Mouse (Mus musculus): Measurements from ENCODE around the gene Pabpc5. TPM values are rescaled to one million over a fixed set of nuclear protein-coding genes. Genes with fewer than 3 reads are reported as not detected.

Gene Pabpc5
- 0.51 and 0.65 TPM in 2 replicates for polyA plus RNA-seq (2012; rRNA removed)

- H3K4me1 ChIP-seq (ENCODE audit: control insufficient read depth, insufficient read depth, low read length) = no peaks in the 10 kb centered on the region
- H3K27ac ChIP-seq (ENCODE audit: insufficient read depth, low read length) = peak within 1 kb of the TSS; percentile 41
- TF ChIP-seq POLR2A (IDR thresholded peaks at IDR 0.05; ENCODE audit: borderline replicate concordance, insufficient read depth, low read length) (no peak), CTCF (IDR thresholded peaks at IDR 0.05; ENCODE audit: borderline replicate concordance, insufficient read depth, low read depth, low read length) (no peak)
- DNase-seq = peak; percentile 77 to 78
- H3K27me3 ChIP-seq (ENCODE audit: control insufficient read depth, insufficient read depth, low read length) = no peaks in the 10 kb centered on the region
- H3K4me3 ChIP-seq (replicated peaks; ENCODE audit: insufficient read depth, low read depth, low read length) = peak within 1 kb of the TSS; percentile 83
- WGBS = 2% methylated on average over 21 of the region's 21 CpGs
These were observed at the start of gene Pabpc5 for GRCm38 (mm10) chrX:119927081-119927571. Gene Pabpc5, plus strand, starts transcription at chrX:119927196.

GRCm38 (mm10) chrX:119886957-119887593 lies 39.9 kb upstream of the Pabpc5 start:
- H3K27ac ChIP-seq (ENCODE audit: insufficient read depth, low read length) = no peak overlapping the region
- TF ChIP-seq POLR2A (IDR thresholded peaks at IDR 0.05; ENCODE audit: borderline replicate concordance, insufficient read depth, low read length) (no peak), CTCF (IDR thresholded peaks at IDR 0.05; ENCODE audit: borderline replicate concordance, insufficient read depth, low read depth, low read length) (no peak)
- WGBS = 90% methylated on average over 3 of the region's 3 CpGs
- no peak overlapping the region for H3K4me3 ChIP-seq (replicated peaks; ENCODE audit: insufficient read depth, low read depth, low read length)
- H3K4me1 ChIP-seq (ENCODE audit: control insufficient read depth, insufficient read depth, low read length) = no peaks in the 10 kb centered on the region
- H3K27me3 ChIP-seq (ENCODE audit: control insufficient read depth, insufficient read depth, low read length) = no peaks in the 10 kb centered on the region
- no peak for DNase-seq

GRCm38 (mm10) chrX:119888326-119888920 lies 38.6 kb upstream of the Pabpc5 start:
- TF ChIP-seq POLR2A (IDR thresholded peaks at IDR 0.05; ENCODE audit: borderline replicate concordance, insufficient read depth, low read length) (no peak), CTCF (IDR thresholded peaks at IDR 0.05; ENCODE audit: borderline replicate concordance, insufficient read depth, low read depth, low read length) (no peak)
- Histone ChIP-seq H3K4me1 (ENCODE audit: control insufficient read depth, insufficient read depth, low read length) (no peaks in the 10 kb centered on the region), H3K4me3 (replicated peaks; ENCODE audit: insufficient read depth, low read depth, low read length) (no peak overlapping the region), H3K27ac (ENCODE audit: insufficient read depth, low read length) (no peak overlapping the region), H3K27me3 (ENCODE audit: control insufficient read depth, insufficient read depth, low read length) (no peaks in the 10 kb centered on the region)
- 74% methylated on average over 6 of the region's 6 CpGs for WGBS
- no peak for DNase-seq

GRCm38 (mm10) chrX:119927852-119928251 lies 856 bp downstream of the Pabpc5 start:
- H3K27ac ChIP-seq (ENCODE audit: insufficient read depth, low read length) = no peak overlapping the region
- no peaks in the 10 kb centered on the region for H3K27me3 ChIP-seq (ENCODE audit: control insufficient read depth, insufficient read depth, low read length)
- WGBS = 67% methylated on average over 5 of the region's 5 CpGs
- no peak for DNase-seq
- no peak for TF ChIP-seq CTCF (IDR thresholded peaks at IDR 0.05; ENCODE audit: borderline replicate concordance, insufficient read depth, low read depth, low read length)
- no peak for TF ChIP-seq POLR2A (IDR thresholded peaks at IDR 0.05; ENCODE audit: borderline replicate concordance, insufficient read depth, low read length)
- no peak overlapping the region for H3K4me3 ChIP-seq (replicated peaks; ENCODE audit: insufficient read depth, low read depth, low read length)
- no peaks in the 10 kb centered on the region for H3K4me1 ChIP-seq (ENCODE audit: control insufficient read depth, insufficient read depth, low read length)

Measured in cerebellum, adult 2 months (tissue).